Mouse (Mus musculus) embryonic fibroblast, embryonic 13.5 days (primary cell): ENCODE measurements at regions not wholly inside any gene's neighbourhood (a gene's known extent, or its start where the extent isn't known, plus 50 kb on each side); places are given as distances from the start of the nearest gene placed in this dataset.
A peak's percentile ranks its signal among the peaks of the same experiment; 100 is the strongest.

Source experiments
- H3K27ac ChIP-seq: 2 replicates; pipeline ENCODE4 v1.5.1; 2012; ENCODE audit warnings: low read length, control low read depth, inconsistent platforms; ENCODE audit not compliant: insufficient read depth
- H3K4me1 ChIP-seq: 2 replicates; pipeline ENCODE4 v1.6.1; 2011; ENCODE audit warnings: low read length; ENCODE audit not compliant: control insufficient read depth, insufficient read depth
- H3K4me3 ChIP-seq: 2 replicates; pipeline ENCODE4 v1.5.1; 2011; ENCODE audit warnings: mild to moderate bottlenecking, control low read depth, low read length; ENCODE audit not compliant: insufficient read depth
- CTCF ChIP-seq: IDR thresholded peaks from 2 replicates; pipeline ENCODE4 v1.5.1; 2011; ENCODE audit warnings: mild to moderate bottlenecking, control low read depth, low read length, moderate library complexity, borderline replicate concordance; ENCODE audit not compliant: insufficient read depth
- POLR2A ChIP-seq: IDR thresholded peaks from 2 replicates; pipeline ENCODE4 v1.6.1; 2011; ENCODE audit warnings: low read depth, mild to moderate bottlenecking, control low read depth, low read length, moderate library complexity

DNA sequence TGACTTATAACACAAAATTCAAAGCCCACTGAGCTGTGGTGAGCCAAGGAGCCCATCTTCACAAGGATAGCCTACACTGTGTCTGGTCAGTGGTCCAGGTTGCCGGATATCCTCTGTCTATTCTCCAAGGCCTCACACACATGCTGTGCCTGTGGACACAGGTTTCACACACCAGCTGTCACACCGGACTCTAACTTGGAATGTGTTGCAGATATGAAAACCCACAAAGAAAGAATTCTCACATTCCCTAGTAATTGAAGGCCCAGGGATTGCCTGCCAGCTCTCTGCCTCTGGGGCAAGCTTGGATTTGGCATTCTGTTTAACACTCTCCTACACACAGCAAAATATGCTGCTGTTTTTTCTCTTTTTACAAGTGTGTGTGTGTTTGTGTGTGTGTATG lies 595.4 kb upstream of the Arpp21 start:
- TF ChIP-seq CTCF (no peak), POLR2A (no peak)
- Histone ChIP-seq H3K27ac (no peak overlapping the region), H3K4me1 (peaks cover 9% of the 10 kb centered on the region), H3K4me3 (no peak overlapping the region)

DNA sequence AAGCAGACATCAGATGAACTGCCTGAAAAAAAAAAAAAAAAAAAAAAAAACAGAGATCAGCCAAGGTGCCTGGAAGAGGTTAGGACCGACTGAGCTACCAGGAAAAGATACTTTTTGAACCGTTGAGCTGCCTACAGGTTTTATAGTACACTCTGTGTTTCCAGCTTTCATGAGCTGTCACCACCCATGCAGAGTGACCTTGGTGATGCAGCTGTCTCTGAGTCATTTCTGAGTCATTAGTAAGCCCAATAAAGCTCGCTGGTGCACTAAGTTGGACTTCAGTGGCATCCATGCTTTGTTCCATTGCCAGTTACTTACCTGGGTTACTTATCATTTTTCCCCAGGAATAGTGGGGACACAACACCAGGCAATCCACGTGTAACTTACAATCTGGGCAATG lies 592.9 kb upstream of the Arpp21 start:
- TF ChIP-seq CTCF, result no peak
- no peak for TF ChIP-seq POLR2A
- H3K4me1 ChIP-seq, result peaks cover 9% of the 10 kb centered on the region
- H3K4me3 ChIP-seq, result no peak overlapping the region
- H3K27ac ChIP-seq, result peak overlapping the region; percentile 27; the same call in 1 of the 2 replicates

DNA sequence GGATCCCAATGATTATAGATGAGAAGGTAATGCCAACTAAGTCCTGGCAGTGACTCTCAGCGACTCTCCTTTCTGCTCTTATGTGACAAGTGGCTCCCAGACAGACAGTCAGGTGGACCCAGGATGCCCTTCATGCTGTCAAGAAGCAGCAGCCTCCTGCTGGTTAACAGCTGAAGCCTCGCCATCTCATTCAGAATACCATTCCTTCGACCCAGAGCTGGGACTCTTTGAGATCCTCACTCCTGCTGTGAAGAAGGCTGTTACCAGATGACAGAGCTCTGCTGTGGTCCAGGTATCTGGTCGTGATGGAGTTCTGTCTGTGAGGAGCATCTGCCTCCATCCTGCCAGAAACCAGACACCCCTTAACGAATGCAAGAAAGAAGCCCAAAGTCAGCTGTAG lies 590.9 kb upstream of the Arpp21 start:
- Histone ChIP-seq H3K4me1 (peaks cover 9% of the 10 kb centered on the region), H3K27ac (no peak overlapping the region), H3K4me3 (no peak overlapping the region)
- TF ChIP-seq POLR2A (no peak), CTCF (no peak)

GRCm38 (mm10) chr9:112821940-112822339 lies 586.2 kb upstream of the Arpp21 start:
- TF ChIP-seq CTCF (no peak), POLR2A (no peak)
- H3K4me1 ChIP-seq, result no peaks in the 10 kb centered on the region
- H3K4me3 ChIP-seq, result no peak overlapping the region
- no peak overlapping the region for H3K27ac ChIP-seq

DNA sequence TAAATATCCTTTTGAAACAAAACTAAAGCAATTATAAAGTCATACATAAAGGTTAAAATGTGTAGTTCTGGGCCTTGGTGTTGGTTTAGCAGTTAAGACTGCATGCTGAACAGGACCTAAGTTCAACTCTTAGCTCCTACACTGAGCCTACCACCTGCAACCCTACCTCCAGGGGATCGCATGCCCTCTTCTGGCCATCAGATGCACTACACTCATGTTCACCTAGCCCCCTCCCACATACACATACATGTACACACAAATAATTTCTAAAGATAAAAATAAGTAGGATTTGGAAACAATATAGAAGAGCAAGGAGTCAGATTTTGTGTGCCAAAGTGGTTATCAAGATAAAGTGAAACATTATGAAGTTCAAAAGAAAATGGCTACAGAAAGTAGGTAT lies 576.2 kb upstream of the Arpp21 start:
- no peaks in the 10 kb centered on the region for H3K4me1 ChIP-seq
- TF ChIP-seq CTCF (peak; percentile 26; the same call in 1 of the 2 replicates), POLR2A (no peak)
- no peak overlapping the region for H3K27ac ChIP-seq

DNA sequence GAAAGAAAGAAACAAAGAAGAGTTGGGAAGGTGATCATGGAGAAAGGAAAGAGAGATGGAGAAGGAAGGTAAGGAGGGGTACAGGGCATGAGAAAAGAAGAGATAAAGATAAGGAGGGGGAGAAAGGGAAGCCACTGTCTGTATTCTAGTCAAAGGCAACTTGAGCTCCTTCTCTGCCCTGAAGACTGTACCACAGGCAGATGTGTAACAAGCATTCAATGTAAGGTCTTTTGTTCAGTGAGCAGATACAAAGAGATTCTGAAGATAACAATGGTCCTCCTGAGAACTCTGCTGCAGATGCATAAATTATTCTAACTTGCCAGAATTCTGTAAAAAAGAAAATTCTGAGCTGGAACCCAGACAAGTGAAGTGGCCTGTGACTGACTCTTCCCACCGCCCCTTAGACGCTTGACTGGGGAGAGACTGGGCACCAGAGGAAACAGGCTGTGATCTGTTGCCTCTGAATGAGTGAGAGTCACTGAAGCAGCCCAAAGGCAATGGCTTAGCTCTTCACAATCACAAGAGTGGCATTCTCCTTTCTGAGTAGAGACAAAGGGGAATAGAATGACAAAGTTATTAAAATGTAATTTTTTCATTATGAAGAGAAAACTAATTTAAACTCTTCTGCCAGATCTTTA lies 564.0 kb upstream of the Arpp21 start:
- Histone ChIP-seq H3K4me1 (no peaks in the 10 kb centered on the region), H3K27ac (no peak overlapping the region), H3K4me3 (no peak overlapping the region)
- TF ChIP-seq CTCF, result no peak
- TF ChIP-seq POLR2A, result no peak

More for the DNA sequence above, 576.2 kb upstream of the Arpp21 start:
- no peak overlapping the region for H3K4me3 ChIP-seq

- Histone ChIP-seq H3K4me1 (no peaks in the 10 kb centered on the region), H3K4me3 (no peak overlapping the region), H3K27ac (no peak overlapping the region)
- TF ChIP-seq POLR2A, result no peak
- TF ChIP-seq CTCF, result no peak
Measured at GRCm38 (mm10) chr9:112793537-112793936, 557.8 kb upstream of the Arpp21 start.

DNA sequence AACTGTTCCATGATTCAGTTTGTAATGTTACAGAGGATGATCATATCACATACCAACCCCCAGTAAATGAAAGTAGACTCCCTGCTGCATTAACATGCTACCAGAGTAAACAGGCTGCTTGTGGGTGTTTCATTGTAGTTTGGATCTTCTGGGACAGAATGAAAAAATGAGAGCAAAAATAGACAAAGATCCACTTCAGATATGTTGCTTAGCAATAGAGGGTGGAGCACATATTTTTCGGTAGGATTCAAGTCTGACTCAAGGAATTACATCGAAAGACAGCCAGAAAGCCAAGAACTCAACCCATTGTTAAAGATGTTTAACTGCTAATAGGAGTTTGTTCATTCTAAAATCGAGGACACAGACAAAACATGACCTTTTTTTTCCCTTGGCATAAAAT lies 536.2 kb upstream of the Arpp21 start:
- peak overlapping the region; percentile 34; the same call in 1 of the 2 replicates for H3K27ac ChIP-seq
- TF ChIP-seq CTCF, result no peak
- TF ChIP-seq POLR2A, result no peak
- no peaks in the 10 kb centered on the region for H3K4me1 ChIP-seq
- no peak overlapping the region for H3K4me3 ChIP-seq

DNA sequence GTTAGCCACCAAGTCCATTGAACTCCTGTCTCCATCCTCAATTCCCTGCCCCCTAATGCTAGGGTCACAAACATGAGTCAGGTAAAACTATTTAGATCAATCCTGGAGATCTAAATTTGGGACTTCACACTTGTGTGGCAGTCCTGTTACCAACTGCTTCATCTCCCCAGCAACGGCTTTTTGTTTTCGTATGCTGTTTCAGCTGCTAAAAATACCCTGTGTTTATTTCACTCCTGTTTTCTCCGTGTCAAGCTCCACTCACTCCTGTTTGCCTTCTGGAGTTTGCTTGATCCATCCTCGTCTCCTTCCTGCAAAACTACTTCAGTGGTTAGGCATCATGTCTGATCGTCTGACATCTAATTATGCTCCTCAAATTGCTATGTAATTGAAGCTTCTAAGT lies 508.9 kb upstream of the Arpp21 start:
- H3K4me3 ChIP-seq, result no peak overlapping the region
- no peak overlapping the region for H3K27ac ChIP-seq
- H3K4me1 ChIP-seq, result no peaks in the 10 kb centered on the region
- TF ChIP-seq POLR2A (no peak), CTCF (no peak)

GRCm38 (mm10) chr9:112743871-112744590 lies 508.3 kb upstream of the Arpp21 start:
- TF ChIP-seq CTCF (no peak), POLR2A (no peak)
- Histone ChIP-seq H3K4me3 (no peak overlapping the region), H3K4me1 (no peaks in the 10 kb centered on the region), H3K27ac (no peak overlapping the region)

DNA sequence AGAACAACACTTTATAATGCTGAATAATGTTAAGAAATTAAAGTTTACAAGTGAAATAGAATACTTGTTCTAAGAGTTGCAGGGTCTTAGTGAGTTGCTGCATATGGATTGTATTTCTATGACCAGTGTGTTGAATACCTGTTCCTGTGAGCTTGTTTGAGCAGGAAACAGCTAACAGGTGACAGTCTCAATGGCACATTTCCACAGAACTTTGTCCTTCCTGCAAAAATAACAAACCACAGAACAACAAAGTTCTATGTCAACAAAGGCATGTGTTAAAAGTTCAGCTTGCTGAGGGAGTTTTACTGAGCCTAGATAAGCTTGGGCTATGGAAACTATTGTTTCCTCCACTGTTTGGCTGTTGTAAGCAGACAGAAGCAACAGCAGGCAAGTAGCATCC lies 500.0 kb upstream of the Arpp21 start:
- TF ChIP-seq POLR2A (no peak), CTCF (no peak)
- Histone ChIP-seq H3K4me1 (no peaks in the 10 kb centered on the region), H3K4me3 (no peak overlapping the region), H3K27ac (no peak overlapping the region)
